Mouse (Mus musculus): ENCODE measurements at regions not wholly inside any gene's neighbourhood (a gene's known extent, or its start where the extent isn't known, plus 50 kb on each side); places are given as distances from the start of the nearest gene placed in this dataset.

- Histone ChIP-seq H3K4me3 (ENCODE audit: insufficient read depth, low read depth, low read length) (no peak overlapping the region), H3K27me3 (replicated peaks; ENCODE audit: control insufficient read depth, insufficient read depth, low read length) (no peaks in the 10 kb centered on the region), H3K36me3 (ENCODE audit: control insufficient read depth, insufficient read depth, low read length) (no peaks in the 10 kb centered on the region), H3K27ac (ENCODE audit: insufficient read depth, low read depth, low read length) (no peak overlapping the region), H3K4me1 (ENCODE audit: control insufficient read depth, insufficient read depth, low read length) (no peaks in the 10 kb centered on the region)
- no peak for DNase-seq
- 90% methylated on average over 4 of the region's 4 CpGs for WGBS
- TF ChIP-seq CTCF (conservative IDR thresholded peaks at IDR 0.05; ENCODE audit: insufficient read depth, insufficient read length, low read depth, low read length) = no peak
- no peak for TF ChIP-seq POLR2A (IDR thresholded peaks at IDR 0.05; ENCODE audit: low read depth, low read length)
Measured at GRCm38 (mm10) chr2:71689041-71689440, 56.4 kb upstream of the Itga6 start.

- Histone ChIP-seq H3K36me3 (ENCODE audit: control insufficient read depth, insufficient read depth, low read length) (no peaks in the 10 kb centered on the region), H3K27me3 (replicated peaks; ENCODE audit: control insufficient read depth, insufficient read depth, low read length) (no peaks in the 10 kb centered on the region), H3K4me3 (ENCODE audit: insufficient read depth, low read depth, low read length) (no peak overlapping the region), H3K27ac (ENCODE audit: insufficient read depth, low read depth, low read length) (no peak overlapping the region), H3K4me1 (ENCODE audit: control insufficient read depth, insufficient read depth, low read length) (no peaks in the 10 kb centered on the region)
- DNase-seq = peak; percentile 71
- no peak for TF ChIP-seq POLR2A (IDR thresholded peaks at IDR 0.05; ENCODE audit: low read depth, low read length)
- TF ChIP-seq CTCF (conservative IDR thresholded peaks at IDR 0.05; ENCODE audit: insufficient read depth, insufficient read length, low read depth, low read length) = no peak
- WGBS = 42% methylated on average over 27 of the region's 27 CpGs
Measured at GRCm38 (mm10) chr2:71690277-71691161, 54.9 kb upstream of the Itga6 start.

- Histone ChIP-seq H3K27ac (ENCODE audit: insufficient read depth, low read depth, low read length) (no peak overlapping the region), H3K4me3 (ENCODE audit: insufficient read depth, low read depth, low read length) (no peak overlapping the region), H3K36me3 (ENCODE audit: control insufficient read depth, insufficient read depth, low read length) (no peaks in the 10 kb centered on the region), H3K4me1 (ENCODE audit: control insufficient read depth, insufficient read depth, low read length) (no peaks in the 10 kb centered on the region; the same call in 1 of the 2 replicates), H3K27me3 (replicated peaks; ENCODE audit: control insufficient read depth, insufficient read depth, low read length) (no peaks in the 10 kb centered on the region)
- DNase-seq = no peak
- TF ChIP-seq CTCF (conservative IDR thresholded peaks at IDR 0.05; ENCODE audit: insufficient read depth, insufficient read length, low read depth, low read length) (no peak), POLR2A (IDR thresholded peaks at IDR 0.05; ENCODE audit: low read depth, low read length) (no peak)
- WGBS = 87% methylated on average over 6 of the region's 6 CpGs
Measured at GRCm38 (mm10) chr2:71694758-71695310, 50.6 kb upstream of the Itga6 start.

Measured in kidney, adult 2 months (tissue).